Mouse (Mus musculus): ENCODE measurements around the gene Spsb1.

- no peak for TF ChIP-seq CTCF (IDR thresholded peaks at IDR 0.05; ENCODE audit: control insufficient read depth, insufficient read depth, low read length)
- no peak for TF ChIP-seq POLR2A (IDR thresholded peaks at IDR 0.05; ENCODE audit: borderline replicate concordance, control insufficient read depth, low read depth, low read length)
Observed at GRCm38 (mm10) chr4:149912451-149912850, 42.4 kb downstream of the Spsb1 start.

Measured in bone marrow, adult 2 months (tissue).